Mouse (Mus musculus): Measurements from ENCODE around the gene Ap1b1.

DNA sequence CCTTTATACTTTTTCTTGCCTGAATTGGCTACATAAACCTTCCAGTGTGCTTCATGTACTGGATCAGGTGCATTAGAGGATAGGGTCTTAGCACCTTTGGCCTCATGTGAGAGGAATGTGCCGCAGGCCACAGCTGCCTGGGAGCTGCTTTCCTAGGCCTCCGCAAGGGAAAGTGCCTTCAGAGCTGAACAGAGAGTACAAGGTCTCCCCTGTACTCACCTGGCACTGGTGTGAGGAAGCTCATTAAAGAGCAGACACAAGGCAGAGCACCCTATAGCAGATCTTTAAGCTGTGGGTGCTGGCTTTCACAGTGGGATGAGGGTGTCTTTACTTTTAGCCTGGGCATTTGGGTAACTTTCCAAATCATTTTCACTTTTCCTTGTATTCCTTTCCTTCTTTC, 18.9 kb downstream of the Ap1b1 start:
- TF ChIP-seq CTCF (IDR thresholded peaks at IDR 0.05; ENCODE audit: low read depth) (no peak), EP300 (optimal IDR thresholded peaks at IDR 0.05) (no peak)
